Mouse (Mus musculus): Measurements from ENCODE around the gene Hrh2.

The Hrh2 gene

DNA sequence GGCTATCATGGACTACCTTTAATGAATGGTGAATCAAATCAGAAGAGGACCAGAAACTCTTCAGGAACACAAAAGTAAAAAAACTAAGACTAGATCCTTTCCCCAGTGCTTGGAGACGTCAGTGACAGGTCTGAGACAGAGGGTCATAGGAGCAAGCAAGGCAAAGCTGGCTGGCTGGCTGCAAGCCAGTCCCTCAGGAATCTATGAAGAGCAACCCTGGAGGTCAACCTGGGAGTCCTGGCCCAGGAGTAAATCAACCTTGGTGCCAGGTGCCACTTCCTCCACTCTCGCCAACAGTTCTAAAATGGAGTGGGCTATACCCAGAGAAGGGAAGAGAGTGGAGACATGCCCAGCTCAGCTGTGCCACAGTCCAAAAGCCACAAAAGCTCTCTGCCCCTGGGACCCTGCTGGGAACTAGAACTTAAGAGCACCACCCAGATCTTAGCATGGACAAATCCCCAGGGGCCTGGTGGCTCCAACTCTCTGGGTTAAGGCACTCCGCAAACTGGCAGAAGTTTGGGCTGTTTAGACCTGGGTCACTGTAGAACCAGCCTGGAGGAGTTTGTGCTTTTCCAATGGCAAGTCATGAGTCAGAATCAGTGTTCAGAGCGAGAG is 15.4 kb upstream of the Hrh2 start:
- no peak for DNase-seq (ENCODE audit: low spot score)

DNA sequence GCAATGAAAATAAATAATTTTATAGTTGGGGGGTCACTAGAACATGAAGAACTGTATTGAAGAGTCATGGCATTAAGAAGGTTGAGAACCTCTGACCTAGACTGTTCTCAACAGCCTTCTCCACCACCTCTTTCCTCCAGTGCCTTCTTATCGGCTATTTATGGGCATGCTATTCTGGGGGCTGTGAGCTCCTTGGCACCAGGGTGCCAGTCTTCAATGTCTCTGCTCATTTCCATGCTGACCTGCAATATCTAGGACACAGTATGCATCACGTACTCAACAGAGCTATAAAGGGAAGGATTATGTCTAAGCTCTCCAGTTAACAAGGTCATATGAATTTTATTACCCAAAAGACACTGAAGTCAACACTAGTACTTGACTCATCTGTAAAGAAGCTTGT is 14.6 kb upstream of the Hrh2 start:
- no peak for DNase-seq (ENCODE audit: low spot score)

DNA sequence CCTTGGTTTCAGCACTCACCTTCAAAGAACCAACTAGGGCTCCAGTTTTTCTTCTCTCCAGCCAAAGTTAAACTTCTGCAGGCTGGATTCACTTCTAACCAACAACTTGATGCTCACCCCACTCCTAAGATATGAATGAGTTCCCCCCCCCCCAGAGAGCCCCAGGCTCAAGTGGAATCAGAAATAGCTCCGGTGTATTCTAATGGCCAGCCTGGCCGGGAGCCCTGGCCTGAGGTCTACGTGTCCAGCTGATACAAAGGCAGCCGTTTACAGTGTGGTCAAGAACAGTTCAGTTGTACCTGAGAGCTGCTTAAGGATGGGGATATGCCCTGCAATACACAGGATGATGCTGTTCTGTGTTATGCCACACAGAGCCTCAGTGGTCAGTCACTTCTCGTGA is 13.3 kb upstream of the Hrh2 start:
- DNase-seq (ENCODE audit: low spot score): no peak

DNA sequence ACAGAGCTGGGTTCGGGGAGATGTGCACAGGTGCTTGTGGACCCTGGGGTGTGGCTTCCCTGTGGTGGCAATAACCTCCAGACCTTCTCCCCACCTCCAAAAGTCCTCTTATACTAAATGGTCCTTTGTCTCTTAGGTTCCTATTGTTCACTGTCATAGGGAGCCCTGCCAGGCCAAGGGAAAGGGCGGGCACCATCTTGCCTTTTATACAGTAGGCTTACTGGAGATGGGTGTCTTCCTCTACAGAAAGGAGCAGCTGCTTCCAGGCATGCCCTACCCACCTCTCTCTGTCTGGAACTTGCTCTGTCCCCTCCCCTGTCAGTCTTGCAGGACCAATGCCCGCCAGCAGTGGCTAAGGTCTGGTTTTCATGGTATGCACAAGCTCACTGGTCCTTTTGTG is 12.0 kb upstream of the Hrh2 start:
- no peak for DNase-seq (ENCODE audit: low spot score)

DNA sequence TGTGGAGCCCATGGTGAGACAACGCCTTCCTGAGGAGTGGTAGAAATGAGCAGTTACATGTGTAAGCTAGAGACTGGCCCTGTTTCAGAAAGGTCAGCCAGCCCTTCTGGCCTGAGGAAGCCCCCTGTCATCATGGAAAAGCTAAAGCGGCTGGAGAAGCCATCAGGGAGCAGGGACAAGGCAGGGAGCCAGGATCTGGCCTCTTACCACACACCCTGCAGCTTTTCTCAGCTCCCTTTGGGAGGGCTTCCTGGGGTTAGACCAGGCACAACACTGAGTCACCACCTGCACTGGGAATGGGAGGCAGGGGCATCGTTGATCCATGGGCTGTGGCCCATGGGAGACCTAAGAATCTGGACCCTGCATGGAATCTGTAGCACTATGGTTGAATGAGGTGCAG is 11.5 kb upstream of the Hrh2 start:
- DNase-seq (ENCODE audit: low spot score): no peak

DNA sequence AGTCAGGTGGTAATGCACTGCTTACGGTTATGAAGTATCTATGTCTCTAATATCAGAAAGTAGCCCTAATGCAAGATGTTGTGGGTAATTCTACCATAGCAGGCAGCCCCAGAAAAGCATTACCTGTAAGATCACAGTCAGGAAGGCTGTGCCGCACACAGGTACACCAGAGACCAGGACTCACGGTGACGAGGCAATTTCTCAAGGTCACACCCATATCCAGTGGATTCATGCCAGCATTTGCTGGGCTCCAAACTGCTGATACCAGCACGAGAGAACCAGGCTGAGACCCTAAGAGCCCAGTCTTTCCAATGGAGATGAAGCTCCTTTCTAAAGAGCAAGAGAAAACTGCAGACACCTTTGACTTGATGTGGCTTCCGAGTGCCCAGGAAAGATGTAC is 10.6 kb upstream of the Hrh2 start:
- no peak for DNase-seq (ENCODE audit: low spot score)

DNA sequence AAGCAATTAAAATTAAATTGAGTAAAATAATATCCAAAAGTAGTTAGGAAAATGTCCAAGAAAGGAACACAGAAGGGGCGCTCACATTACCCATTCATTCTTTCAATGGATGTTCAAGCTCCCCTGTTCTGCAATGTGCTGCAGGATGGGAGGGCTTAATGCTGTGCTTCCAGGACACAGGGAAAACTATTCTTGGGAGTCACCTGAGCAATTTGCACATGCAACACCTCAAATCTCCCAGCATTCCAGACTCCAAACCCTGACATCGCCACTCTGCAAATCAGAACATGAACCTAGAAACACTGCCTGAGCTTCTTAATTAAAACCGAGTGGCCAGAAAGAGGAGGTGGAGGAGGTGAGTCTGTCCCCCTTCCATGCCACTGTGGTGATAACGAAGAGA is 10.0 kb upstream of the Hrh2 start:
- no peak for DNase-seq (ENCODE audit: low spot score)

DNA sequence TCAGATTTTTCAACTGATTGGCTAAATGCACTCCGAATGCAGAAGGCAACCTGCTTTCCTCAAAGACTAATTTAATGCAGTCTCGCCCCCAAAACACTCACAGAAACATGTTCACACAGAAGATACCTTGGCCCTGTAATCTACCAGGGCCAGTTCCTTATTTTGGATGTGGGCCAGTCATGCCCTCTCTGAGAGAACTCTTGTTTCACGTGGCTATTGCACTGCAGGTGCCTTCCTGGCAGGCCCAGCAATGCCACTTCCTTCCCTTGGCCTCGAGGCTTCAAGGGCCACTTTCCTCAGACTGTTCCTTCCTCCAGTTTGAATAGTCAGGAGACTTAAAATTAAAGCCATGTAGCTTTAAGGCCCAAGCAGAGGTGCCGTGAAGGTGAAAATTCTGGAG is 5.5 kb upstream of the Hrh2 start:
- no peak for DNase-seq (ENCODE audit: low spot score)

DNA sequence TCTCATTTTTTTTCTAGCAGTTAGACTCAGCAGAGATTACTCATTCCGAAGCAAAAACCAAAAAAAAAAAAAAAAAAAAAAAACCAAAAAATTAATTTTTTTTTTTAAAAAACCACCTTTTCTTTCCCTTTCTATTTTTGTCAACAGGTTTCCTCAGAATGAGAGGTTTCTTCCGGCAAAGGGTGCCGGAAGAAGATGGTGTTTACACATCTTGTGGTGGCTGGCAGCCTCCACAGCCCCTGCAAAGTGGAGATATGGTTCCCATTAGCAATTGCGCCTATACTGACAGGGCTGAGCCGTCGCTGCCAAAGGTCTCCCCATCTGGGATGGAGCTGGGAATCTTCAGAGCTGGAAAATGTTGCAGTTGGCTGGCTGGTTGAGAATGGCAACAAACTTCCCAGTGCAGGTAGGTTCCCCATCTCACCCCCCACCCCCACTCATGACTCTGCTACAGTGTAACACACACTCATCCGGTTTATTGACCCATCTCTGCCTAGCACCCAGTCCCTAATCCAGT is 3.7 kb upstream of the Hrh2 start:
- DNase-seq (ENCODE audit: low spot score): no peak

DNA sequence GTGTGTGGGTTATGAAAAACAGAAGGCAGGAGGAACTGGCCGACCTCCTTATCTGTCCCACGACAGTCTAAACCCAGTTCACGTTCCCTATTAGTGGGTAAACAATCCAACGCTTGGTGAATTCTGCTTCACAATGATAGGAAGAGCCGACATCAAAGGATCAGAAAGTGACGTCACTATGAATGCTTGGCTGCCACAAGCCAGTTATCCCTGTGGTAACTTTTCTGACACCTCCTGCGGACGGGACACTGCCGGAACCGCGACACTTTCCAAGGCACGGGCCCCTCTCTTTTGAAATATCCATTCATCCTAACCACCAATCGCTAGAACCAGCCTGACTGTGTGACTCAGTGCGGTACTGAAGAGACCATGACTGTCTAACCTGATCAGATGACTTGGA is 2.0 kb upstream of the Hrh2 start:
- no peak for DNase-seq (ENCODE audit: low spot score)

DNA sequence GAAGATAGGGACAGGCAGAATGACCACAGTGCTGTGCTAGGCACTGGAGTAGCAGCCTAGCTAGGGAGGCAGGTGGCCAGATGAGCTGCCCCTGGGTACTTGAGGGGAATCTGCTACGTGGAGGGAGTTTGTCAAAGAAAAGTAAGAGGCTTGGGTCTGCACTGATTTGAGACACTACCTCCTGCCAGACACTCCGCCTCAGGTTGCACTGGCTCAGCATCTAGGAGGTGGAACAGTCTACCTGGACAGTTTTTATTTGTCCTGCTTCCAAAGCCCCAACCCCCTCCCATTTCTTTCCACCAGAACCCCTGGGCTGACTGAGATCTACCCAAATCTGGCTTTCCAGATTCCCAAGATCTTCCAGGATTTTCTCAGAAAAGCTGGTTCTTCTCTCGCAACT is 748 bp upstream of the Hrh2 start:
- DNase-seq (ENCODE audit: low spot score): no peak

DNA sequence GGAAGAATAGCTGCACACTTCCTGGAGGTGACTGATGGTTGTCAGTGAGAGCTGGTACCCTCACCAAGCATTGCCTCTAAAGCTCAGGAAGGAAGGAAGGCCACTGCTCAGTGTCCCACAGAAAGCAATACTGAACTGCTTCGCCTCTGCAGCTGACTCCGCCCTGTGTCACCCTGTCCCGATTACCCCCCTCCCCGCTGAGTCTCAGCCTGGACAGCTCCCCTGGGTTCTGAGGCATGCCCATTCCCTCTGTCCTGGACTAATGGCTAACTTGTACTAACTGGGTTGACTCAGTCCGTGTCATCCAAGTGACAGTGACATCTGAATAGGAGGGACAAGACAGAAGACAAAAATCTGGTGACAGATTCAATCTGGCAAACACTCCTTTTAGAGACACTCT is 1.7 kb downstream of the Hrh2 start:
- DNase-seq (ENCODE audit: low spot score): no peak

DNA sequence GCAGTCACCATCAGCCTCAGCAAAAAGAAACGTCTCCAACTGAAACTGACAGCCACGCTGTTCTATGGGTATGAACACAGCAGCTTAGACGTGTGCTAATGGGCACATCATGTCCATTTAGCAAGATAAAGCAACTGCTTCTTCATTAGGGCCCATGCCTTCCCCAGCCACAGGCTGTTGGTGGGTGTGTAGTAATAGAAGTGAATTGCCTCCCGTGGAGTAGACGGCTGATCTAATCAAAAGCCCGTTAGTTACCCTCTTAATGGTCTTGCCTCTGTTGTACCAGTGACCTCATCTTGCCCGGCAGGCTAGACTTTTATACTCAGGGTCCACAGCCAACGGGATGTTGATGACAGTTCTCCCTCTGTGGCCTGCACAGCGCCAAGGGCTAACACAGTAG is 7.1 kb downstream of the Hrh2 start:
- no peak for DNase-seq (ENCODE audit: low spot score)

DNA sequence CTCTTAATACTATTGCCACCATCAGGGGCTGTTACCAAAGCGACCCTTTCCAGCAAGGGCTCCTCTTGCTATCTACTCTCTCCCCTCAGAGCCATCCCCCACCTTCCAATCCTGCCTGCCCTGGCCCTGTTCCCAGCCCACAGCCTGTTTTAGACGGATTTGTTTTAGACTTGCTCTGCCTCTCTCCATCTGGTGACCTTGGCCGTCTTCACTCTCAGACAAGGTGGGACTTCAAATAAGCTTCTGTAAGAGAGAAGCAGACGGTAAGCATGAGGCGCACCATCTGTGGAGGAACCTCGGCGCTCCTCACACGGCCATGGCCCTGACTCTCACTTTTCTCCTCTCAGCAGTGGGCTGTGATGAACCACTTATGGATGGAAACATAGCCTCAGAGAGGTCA is 10.5 kb downstream of the Hrh2 start:
- DNase-seq (ENCODE audit: low spot score): no peak

DNA sequence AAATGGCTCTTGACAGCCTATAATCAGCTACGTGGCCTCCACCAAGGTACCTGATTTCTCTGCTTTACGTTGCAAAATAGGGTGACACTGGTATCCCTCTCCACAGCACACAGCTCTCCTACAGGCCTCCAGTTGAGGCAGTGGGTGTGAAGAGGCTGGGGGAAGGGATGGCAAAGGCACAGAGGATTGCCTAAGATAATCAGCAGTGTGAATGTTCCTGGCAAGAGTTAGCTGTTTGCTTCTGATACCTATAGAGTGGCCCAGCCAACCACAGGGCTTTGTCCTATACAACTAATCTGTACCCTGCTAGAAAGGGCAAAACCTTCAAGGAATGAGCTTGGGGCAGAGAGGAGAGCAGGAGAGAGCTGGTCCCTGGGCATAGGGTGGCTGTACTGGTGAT is 11.5 kb downstream of the Hrh2 start:
- no peak for DNase-seq (ENCODE audit: low spot score)

DNA sequence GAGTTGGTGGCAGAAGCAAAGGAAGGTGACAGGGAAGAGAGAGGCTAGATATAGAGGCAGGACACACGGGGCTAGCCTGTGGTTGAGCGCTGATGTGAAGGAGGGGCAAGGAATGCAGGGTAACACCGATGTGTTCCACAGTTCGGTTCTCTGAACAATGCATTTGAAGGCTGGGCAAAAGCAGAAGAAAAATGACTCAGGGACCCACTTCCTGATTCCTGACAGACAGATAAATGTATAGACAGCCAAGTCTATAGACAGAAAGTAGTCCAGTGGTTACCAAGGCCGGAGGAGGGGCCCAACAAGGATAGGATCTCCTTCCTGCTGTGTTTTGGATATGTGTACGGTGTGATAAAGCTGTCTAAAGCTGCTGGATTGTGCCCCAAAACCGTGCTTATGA is 13.3 kb downstream of the Hrh2 start:
- DNase-seq (ENCODE audit: low spot score): no peak

DNA sequence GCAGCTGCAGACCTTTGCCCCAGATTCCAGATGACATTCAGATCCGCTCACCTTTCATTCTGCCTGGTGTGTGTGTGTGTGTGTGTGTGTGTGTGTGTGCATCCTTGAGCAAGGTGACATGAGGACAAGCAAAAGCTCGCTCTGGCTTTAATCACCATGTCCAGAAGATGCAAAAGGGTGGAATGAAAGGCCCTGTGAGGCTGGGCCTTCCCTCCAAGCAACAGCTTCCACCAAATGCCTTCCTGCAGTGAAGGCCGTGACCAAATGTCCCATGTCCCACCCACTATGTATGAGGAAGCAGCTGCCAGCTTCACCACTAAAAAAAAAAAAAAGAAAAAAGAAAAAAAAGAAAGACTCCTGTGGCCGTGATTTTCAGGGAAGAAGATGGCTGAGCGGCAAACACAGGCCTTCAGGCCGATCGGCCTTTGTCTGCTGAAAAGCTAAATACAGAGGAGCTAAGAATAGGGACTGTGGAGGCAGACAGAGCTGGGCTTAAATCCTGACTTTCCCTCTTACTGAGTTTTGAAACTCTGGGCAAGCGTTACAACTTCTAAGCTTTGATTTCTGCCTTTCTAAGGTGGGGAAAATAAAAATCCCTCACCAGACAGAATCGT is 14.3 kb downstream of the Hrh2 start:
- DNase-seq (ENCODE audit: low spot score): no peak

DNA sequence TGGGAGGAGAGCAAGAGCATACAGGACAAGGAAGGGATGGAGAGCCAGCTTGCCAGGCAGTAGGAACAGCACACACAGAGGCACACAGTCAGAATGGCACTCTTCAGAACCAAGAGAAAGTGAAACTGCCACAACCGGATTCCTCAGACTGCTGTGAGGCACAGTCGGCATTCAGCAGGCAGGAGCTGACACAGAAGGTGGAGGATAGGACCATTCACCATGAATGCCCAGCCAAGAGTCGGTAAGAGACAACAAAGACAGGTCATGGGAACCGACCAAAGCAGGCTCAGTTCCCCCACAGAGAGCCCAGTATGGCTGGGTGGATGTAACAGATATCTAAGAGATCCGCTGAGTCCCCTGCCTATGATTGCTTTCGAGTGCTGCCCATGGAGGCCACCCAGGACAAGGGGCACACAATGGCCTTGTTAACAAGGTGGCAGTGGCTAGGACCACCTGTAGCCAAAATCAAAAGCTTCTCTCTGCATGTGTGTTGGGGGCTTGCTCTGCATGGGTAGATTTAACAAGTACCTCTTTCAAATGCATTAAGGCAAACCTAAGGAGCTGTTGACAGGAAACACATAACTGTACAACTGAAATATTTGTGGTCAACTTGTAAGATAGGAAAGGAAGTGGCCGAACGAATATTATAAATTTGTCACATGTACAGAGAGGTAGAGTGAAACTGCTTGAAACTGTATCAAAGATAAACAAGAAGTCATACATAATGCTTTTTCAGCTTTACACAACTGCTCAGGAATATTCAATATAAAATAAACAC is 17.7 kb downstream of the Hrh2 start:
- DNase-seq (ENCODE audit: low spot score): no peak

DNA sequence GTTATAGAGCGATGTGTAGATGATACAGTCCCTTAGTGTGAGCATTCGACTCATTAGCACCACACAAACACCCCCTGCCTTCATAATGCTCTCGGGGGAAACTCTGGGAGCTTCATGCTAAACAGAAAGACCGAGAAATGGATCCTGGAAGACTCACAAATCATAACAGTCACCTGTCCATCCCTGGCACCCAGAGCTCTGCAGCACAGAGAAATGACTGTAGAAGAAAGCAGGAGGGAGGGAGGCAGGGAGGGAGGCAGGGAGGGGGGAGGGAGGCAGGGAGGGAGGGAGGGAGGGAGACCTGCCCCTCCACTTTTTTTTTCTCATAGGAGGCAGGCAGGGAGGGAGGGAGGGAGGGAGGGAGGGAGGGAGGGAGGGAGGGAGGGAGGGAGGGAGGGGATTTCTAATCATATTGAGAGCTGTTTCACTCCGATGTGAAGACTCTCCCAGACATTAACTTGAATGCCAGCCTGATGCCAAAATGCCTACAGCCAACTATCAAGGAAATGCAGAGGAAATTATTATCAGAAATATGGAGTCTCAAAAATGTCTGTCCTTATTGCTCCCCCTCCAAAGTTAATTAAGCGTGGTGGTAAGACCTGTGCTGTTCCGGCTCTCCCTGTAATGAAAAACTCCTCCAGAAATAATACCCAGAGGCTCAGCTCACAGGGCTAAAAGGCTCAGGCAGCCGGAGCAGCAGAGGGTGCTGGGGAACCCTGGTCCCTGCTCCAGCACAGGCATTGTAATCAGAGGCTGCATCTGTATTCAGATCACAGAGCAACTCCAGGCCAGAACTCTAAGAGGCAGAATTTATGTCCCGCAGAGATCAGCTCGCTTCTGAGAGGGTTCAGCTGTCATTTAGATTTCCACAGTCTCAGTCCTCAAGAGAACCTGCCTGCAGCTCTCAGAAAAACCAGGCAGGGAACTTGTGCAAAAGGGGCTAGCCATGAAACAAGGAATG is 19.9 kb downstream of the Hrh2 start:
- DNase-seq (ENCODE audit: low spot score): no peak

DNA sequence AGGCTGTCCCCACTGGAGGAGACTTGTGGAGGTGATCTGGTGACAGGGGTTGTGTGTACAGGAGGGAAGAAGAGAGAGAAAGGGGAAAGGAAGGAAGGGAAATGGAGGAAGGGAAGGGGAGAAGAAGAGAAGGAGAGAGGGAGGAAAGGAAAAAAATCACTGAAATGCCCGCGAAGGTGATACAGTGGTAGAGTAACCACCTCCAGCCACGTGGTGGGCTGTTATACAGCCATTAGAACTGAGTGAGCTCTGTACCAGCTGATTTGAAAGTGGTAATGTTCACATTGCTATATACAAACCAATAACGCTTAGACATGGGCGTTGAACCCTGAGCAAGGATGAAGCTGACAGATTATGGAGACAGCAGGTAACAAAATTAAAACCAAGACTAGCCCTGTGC is 20.6 kb downstream of the Hrh2 start:
- no peak for DNase-seq (ENCODE audit: low spot score)

DNA sequence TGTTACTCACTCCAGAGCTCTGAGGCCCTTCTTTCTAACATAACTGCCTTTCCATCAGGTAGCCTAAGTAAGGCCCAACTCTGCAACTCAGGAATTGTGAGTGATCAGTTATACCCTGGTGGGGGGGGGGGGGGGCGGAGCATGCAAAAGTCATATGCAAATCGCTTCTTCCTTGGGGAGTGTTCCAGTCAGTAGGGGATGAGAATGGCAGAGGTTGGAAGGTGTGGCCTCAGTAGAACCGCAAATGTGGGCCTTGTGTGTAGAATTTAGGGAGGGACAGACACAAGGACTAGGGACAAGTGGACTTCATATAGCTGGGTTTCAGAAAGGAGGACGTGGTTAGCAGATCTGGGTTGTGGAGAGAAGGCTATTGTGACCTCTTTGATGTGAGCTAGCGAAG is 23.3 kb downstream of the Hrh2 start:
- DNase-seq (ENCODE audit: low spot score): no peak

DNA sequence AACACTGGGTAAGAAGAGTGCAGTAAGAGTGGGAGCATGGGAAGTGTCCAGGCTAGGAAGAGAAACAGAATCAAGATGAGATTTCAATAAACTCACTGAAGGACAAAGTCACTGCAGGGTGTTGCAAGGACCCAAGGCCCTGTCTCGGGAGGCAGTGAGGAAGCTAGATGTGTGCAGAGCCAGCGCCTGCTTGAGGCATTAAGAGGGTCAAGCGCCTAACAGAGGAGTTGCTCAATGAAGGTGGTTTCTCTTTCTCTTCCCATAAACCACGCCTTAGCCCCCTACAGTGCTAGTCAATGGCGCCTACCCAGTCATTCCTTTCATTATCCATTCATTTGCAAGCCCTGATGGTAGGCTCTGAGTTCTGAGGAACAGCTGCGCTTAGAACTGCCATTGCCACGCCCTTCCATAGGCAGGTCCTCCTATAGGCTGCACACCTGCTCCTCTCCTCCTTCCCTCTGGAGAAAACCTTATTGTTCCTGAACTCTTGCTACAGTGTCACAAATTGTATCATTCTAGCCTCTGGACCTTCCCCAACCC is 23.9 kb downstream of the Hrh2 start:
- DNase-seq (ENCODE audit: low spot score): no peak
